Mouse (Mus musculus) intestine, postnatal 0 days (tissue): ENCODE measurements around the gene Prss42. TPM values are rescaled to one million over a fixed set of nuclear protein-coding genes. Genes with fewer than 3 reads are reported as not detected.
"Not testable (repeated sequence)": the region's sequence is repeated elsewhere in the genome, so short reads cannot be mapped to it uniquely, and the experiment has no call there.

Experiments used
- ATAC-seq: fragments of 200-750 bp; cut with Nextera tagmentation; 2 replicates; pipeline ENCODE4 v1.8.0; 2017; ENCODE audit warnings: mild to moderate bottlenecking, moderate TSS enrichment, moderate library complexity
- H3K27ac ChIP-seq: fragments of 300-500 bp; sonication (generic); 2 replicates; pipeline ENCODE4 v1.5.1; 2014; ENCODE audit warnings: mild to moderate bottlenecking, low read depth, low read length, moderate library complexity
- H3K27me3 ChIP-seq: fragments of 300-500 bp; sonication (generic); replicated peaks from 2 replicates; pipeline ENCODE4 v1.6.1; 2014; ENCODE audit warnings: low read length, mixed read lengths; ENCODE audit not compliant: control insufficient read depth, insufficient read depth
- H3K36me3 ChIP-seq: fragments of 300-500 bp; sonication (generic); 2 replicates; pipeline ENCODE4 v1.6.1; 2014; ENCODE audit warnings: mild to moderate bottlenecking, moderate library complexity; ENCODE audit not compliant: control insufficient read depth, insufficient read depth
- H3K4me1 ChIP-seq: fragments of 300-500 bp; sonication (generic); replicated peaks from 2 replicates; pipeline ENCODE4 v1.6.1; 2014; ENCODE audit warnings: antibody characterized with exemption, low read length, mixed read lengths; ENCODE audit not compliant: control insufficient read depth, insufficient read depth
- H3K4me2 ChIP-seq: fragments of 300-500 bp; sonication (generic); replicated peaks from 2 replicates; pipeline ENCODE4 v1.6.1; 2014; ENCODE audit warnings: low read depth, mild to moderate bottlenecking, moderate library complexity
- H3K4me3 ChIP-seq: fragments of 300-500 bp; sonication (generic); 2 replicates; pipeline ENCODE4 v1.5.1; 2014; ENCODE audit warnings: low read depth, low read length
- H3K9ac ChIP-seq: fragments of 300-500 bp; sonication (generic); 2 replicates; pipeline ENCODE4 v1.6.1; 2014; ENCODE audit warnings: mild to moderate bottlenecking, low read depth, low read length
- H3K9me3 ChIP-seq: fragments of 300-500 bp; sonication (generic); 2 replicates; pipeline ENCODE4 v1.6.1; 2016; ENCODE audit warnings: mixed run types; ENCODE audit not compliant: control insufficient read depth
- CTCF ChIP-seq: sonication (generic); IDR thresholded peaks from 2 replicates; pipeline ENCODE4 v1.5.1; 2016; ENCODE audit warnings: low read depth, mild to moderate bottlenecking, control low read depth, antibody characterized with exemption, moderate library complexity
- WGBS: fragments of 180-500 bp; shearing (Covaris S2); extraction: QIAGEN DNeasy Blood & Tissue Kit; methylation state at CpG from one replicate; pipeline ENCODE4 v1.1.7; 2014; 5-methylcytosine and 5-hydroxymethylcytosine counted together
- polyA plus RNA-seq: library from polyadenylated mRNA; unstranded; fragments of >200 nt; fragmentation: Nextera tagmentation; extraction: Ambion mirVana; gene quantifications from 2 replicates; pipeline ENCODE4 v1.2.1, GENCODE M21; 2015

Gene Prss42
- polyA plus RNA-seq, 1 experiment from 2014 or later = not detected

DNA sequence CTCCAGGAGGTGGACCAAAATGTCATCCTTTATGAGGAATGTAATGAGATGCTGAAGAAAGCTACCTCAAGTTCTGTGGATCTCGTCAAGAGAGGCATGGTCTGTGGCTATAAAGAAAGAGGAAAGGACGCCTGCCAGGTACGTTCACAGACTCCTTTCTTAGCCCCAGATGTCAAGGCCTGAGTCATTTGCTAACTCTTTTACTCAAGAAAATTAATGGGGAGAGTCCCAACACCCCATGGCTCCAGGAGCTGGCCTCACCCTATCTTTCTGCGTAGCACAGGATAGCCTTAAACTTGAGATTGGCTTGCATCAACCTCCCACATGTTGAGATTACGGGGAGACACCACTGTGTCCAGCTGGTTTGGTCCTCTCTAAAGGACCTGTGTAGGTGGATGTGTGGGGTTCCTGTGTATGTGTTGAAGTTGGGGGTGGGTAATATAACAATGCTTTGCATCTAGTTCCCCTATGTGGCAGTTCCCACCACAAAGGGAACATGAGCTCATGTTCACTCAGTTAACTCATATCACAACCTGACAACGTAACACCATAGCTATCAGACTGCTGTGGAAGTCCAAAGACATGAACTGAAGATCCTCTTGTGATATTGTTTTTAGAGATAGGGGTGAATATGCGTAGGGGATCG is 3.0 kb downstream of the Prss42 start:
- no peak for TF ChIP-seq CTCF
- no peak overlapping the region for H3K4me2 ChIP-seq
- no peak overlapping the region for H3K4me3 ChIP-seq
- H3K27me3 ChIP-seq = no peaks in the 10 kb centered on the region
- H3K9ac ChIP-seq = no peak overlapping the region
- no peak overlapping the region for H3K27ac ChIP-seq
- no peak for ATAC-seq
- no peaks in the 10 kb centered on the region for H3K9me3 ChIP-seq
- H3K36me3 ChIP-seq = no peaks in the 10 kb centered on the region
- H3K4me1 ChIP-seq = no peaks in the 10 kb centered on the region
- WGBS = 89% methylated on average over 8 of the region's 8 CpGs

DNA sequence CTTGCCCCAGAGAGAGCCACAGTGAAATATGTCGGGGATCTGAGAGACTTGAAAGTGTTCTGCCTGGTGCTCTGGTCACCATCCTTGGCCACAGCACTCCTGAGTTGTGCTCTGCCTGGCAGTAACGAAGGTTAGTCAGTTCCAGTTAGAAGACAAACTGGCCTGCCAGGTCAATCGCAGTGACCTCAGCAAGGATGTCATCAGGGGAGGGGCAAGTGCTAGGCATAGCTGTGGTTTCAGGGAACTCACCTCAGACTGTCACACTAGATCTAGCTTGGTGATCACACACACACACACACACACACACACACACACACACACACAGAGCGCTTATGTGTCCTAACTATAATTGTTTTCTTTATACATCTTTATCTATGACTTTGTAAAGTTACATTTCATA is 5.3 kb downstream of the Prss42 start:
- Histone ChIP-seq H3K4me2 (no peak overlapping the region), H3K4me3 (no peak overlapping the region), H3K36me3 (no peaks in the 10 kb centered on the region), H3K9me3 (no peaks in the 10 kb centered on the region), H3K9ac (no peak overlapping the region), H3K27me3 (no peaks in the 10 kb centered on the region), H3K27ac (no peak overlapping the region), H3K4me1 (no peaks in the 10 kb centered on the region)
- ATAC-seq = no peak
- WGBS = 69% methylated on average over 4 of the region's 4 CpGs
- TF ChIP-seq CTCF = no peak

DNA sequence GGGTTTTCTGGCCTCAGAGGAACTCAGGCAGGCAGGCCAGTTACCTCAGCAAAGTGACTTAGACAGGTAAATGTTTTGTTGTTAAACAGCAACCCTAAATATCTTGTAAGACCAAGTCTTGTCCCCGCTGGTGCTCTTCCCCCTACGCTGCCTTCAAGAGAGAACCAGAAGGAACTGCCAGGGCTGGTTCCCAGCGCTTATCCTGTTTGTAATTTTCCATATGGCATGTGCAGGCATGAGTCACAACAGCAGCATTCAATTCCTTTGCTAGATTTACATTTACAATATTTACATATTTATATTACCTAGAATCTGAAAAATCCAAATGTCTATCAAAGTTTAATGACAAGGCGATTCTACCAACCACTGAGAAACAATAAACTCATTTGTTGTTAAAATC is 12.1 kb downstream of the Prss42 start:
- H3K27me3 ChIP-seq = no peaks in the 10 kb centered on the region
- H3K9me3 ChIP-seq = no peaks in the 10 kb centered on the region
- H3K4me2 ChIP-seq = no peak overlapping the region
- no peaks in the 10 kb centered on the region for H3K4me1 ChIP-seq
- ATAC-seq = no peak
- no peaks in the 10 kb centered on the region for H3K36me3 ChIP-seq
- H3K27ac ChIP-seq = no peak overlapping the region
- H3K9ac ChIP-seq = no peak overlapping the region
- H3K4me3 ChIP-seq = no peak overlapping the region
- WGBS = 58% methylated on average over 4 of the region's 4 CpGs
- no peak for TF ChIP-seq CTCF

DNA sequence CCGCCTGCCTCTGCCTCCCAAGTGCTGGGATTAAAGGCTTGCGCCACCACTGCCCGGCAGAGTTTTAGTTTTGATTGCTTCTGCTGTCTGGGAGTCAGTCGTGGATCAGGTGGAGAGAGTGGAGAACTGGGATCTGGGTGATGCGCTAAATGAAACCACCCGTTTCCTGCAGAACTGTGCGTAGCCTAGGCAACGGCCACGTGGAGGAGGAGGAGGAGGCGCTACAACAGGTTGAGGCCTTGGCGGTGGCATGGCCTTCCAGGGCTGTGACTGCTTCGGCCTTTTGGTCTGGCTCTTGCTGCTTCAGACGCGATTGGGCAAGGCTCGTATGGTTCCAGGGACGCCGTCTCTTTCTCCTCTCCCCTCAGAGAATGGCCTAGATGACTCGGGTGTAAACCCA is 15.8 kb downstream of the Prss42 start, which contains the start of gene Prss44:
Prss44 (plus strand) TSS at position 206 of the 400 bp plus-strand sequence.
- Histone ChIP-seq H3K27me3 (no peaks in the 10 kb centered on the region), H3K36me3 (no peaks in the 10 kb centered on the region), H3K4me3 (no peak within 1 kb of the TSS), H3K4me2 (no peak within 1 kb of the TSS), H3K4me1 (no peaks in the 10 kb centered on the region), H3K9me3 (no peaks in the 10 kb centered on the region), H3K9ac (no peak within 1 kb of the TSS), H3K27ac (no peak within 1 kb of the TSS)
- 62% methylated on average over 18 of the region's 18 CpGs for WGBS
- no peak for TF ChIP-seq CTCF
- no peak for ATAC-seq

DNA sequence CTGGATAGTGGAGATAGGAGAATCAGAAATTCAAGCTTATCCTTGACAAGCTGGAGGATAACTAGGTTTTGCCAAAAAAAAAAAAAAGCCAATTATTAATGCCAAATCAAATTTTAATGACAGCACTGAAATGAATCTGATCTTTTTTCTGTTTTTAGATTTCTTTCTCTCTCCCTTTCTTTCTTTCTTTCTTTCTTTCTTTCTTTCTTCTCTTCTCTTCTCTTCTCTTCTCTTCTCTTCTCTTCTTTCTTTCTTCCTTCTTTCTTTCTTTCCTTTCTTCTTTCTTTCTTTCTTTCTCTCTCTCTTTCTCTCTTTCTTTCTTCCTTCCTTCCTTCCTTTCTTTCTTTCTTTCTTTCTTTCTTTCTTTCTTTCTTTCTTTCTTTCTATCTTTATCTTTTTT is 22.6 kb downstream of the Prss42 start:
- H3K27ac ChIP-seq, H3K4me3 ChIP-seq, H3K9me3 ChIP-seq, H3K9ac ChIP-seq, ATAC-seq, H3K4me2 ChIP-seq, H3K27me3 ChIP-seq, H3K36me3 ChIP-seq, H3K4me1 ChIP-seq: not testable (repeated sequence)

DNA sequence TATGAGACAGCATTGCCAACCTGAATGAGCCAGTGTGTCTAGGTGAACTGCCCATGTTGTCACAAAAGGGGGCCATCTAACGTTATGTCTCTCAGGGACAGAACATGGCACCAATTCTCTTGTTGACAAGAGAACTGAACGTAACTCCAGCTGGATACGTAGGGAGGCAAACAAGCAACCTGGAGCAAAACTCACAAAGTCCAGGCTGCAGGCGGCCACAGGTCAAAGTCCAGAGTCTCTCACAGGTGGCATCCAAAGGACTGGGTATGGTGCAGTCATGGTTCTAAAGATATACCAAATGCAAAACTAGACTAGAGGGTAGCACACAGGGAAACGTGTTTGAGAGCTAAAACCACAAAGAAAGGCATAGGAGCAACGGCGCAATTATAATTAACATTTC is 23.5 kb downstream of the Prss42 start:
- no peaks in the 10 kb centered on the region for H3K9me3 ChIP-seq
- no peak overlapping the region for H3K4me3 ChIP-seq
- no peaks in the 10 kb centered on the region for H3K4me1 ChIP-seq
- H3K36me3 ChIP-seq = no peaks in the 10 kb centered on the region
- no peak overlapping the region for H3K9ac ChIP-seq
- no peak for ATAC-seq
- no peak overlapping the region for H3K27ac ChIP-seq
- H3K4me2 ChIP-seq = no peak overlapping the region
- no peaks in the 10 kb centered on the region for H3K27me3 ChIP-seq
- TF ChIP-seq CTCF = no peak
- 59% methylated on average over 7 of the region's 7 CpGs for WGBS

DNA sequence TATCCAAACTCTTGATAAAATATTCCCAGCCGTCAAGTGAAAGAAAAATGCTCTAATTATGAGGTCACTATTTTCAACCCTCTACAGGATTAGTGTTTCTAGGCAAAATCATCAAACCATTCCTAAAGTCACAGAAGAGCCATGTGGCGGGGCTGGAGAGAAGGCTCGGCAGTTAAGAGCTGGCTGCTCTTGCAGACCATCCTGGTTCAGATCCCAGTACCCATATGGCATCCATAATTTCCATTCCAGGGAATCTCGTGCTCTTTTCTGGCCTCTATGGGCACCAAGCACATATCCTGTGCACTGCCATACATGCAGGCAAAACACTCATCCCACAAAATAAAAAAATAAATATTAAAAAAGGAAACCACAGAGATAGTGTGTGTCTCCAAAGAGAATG is 27.5 kb downstream of the Prss42 start:
- Histone ChIP-seq H3K27me3 (no peaks in the 10 kb centered on the region), H3K36me3 (no peaks in the 10 kb centered on the region), H3K27ac (no peak overlapping the region), H3K4me2 (no peak overlapping the region), H3K4me3 (no peak overlapping the region), H3K9me3 (no peaks in the 10 kb centered on the region), H3K9ac (no peak overlapping the region), H3K4me1 (no peaks in the 10 kb centered on the region)
- WGBS = 81% methylated on average over 4 of the region's 4 CpGs
- ATAC-seq = no peak
- TF ChIP-seq CTCF = no peak
